Comparison of ENCODE assay signal across 32 mouse cellular contexts in genomic region chr15:85532063-85532462, GRCm38 (mm10). TPM values are rescaled to one million over a fixed set of nuclear protein-coding genes. Genes with fewer than 3 reads are reported as not detected.
DNase-seq lines count a peak whose midpoint lies in the region; ATAC-seq lines count a peak whose summit lies in the region.
"Had no signal": no experiment of that assay in that cellular context is flagged by ENCODE, and none has a peak within 500 bp of the region (broad histone marks: within the 10 kb centered on the region; RNA-seq: fewer than 3 reads in every experiment).

No protein-coding gene starts in this region.

- H3K36me3 ChIP-seq in midbrain, embryonic 10.5 days: peaks cover 36% of the 10 kb centered on the region
- no peaks in the 10 kb centered on the region; the same call in 1 of the 2 replicates for H3K36me3 ChIP-seq in midbrain, embryonic 11.5 days (ENCODE audit: control insufficient read depth, insufficient read depth, low read length)
- H3K36me3 ChIP-seq: G1E; heart, embryonic 10.5 days; hindbrain, embryonic 15.5 days; intestine, embryonic 15.5 days; limb, embryonic 10.5 days; liver, embryonic 15.5 days; neural tube, embryonic 15.5 days had no signal

- peaks cover 57% of the 10 kb centered on the region for H3K27me3 ChIP-seq in midbrain, embryonic 10.5 days (ENCODE audit: low read depth, poor library complexity, severe bottlenecking)
- no peaks in the 10 kb centered on the region for H3K27me3 ChIP-seq in midbrain, embryonic 11.5 days (ENCODE audit: control insufficient read depth, insufficient read depth, low read length)
- H3K27me3 ChIP-seq: hindbrain, embryonic 15.5 days; intestine, embryonic 15.5 days; liver, embryonic 15.5 days; neural tube, embryonic 15.5 days; Patski had no signal

- H3K4me3 ChIP-seq in midbrain, embryonic 10.5 days: no peak overlapping the region
- no peak overlapping the region for H3K4me3 ChIP-seq in midbrain, embryonic 11.5 days (ENCODE audit: low read depth, low read length)
- H3K4me3 ChIP-seq: heart, embryonic 10.5 days; hindbrain, embryonic 15.5 days; intestine, embryonic 15.5 days; limb, embryonic 10.5 days; liver, embryonic 15.5 days; neural tube, embryonic 15.5 days had no signal

- DNase-seq in cerebellum, postnatal 36 days: peak; percentile 13 to 32
- DNase-seq in cerebellum, adult 9-11 months: no peak
- DNase-seq in kidney, adult 9 months: peak; percentile 22
- no peak for DNase-seq in kidney, adult 8-10 months
- no peak for DNase-seq in midbrain, embryonic 10.5 days (ENCODE audit: low spot score)
- no peak for DNase-seq in midbrain, embryonic 11.5 days (ENCODE audit: low spot score, missing footprints)
- DNase-seq in lung, postnatal 36 days: peak; percentile 28
- DNase-seq: adrenal gland, adult 2 months; gastrocnemius, postnatal 36 days; heart, postnatal 4 days; liver; right cerebral cortex, adult 18-20 months; right cerebral cortex, postnatal 4 days; thymus, postnatal 36 days had no signal

- WGBS in midbrain, embryonic 10.5 days: 81% methylated on average over 3 of the region's 3 CpGs
- 90% methylated on average over 3 of the region's 3 CpGs for WGBS in midbrain, embryonic 11.5 days

- H3K4me1 ChIP-seq in midbrain, embryonic 10.5 days: peaks cover 11% of the 10 kb centered on the region
- no peaks in the 10 kb centered on the region for H3K4me1 ChIP-seq in midbrain, embryonic 11.5 days (ENCODE audit: control insufficient read depth, insufficient read depth, low read length)
- H3K4me1 ChIP-seq: hindbrain, embryonic 15.5 days; intestine, embryonic 15.5 days; liver, embryonic 15.5 days; neural tube, embryonic 15.5 days had no signal

- no peak overlapping the region for H3K9ac ChIP-seq in midbrain, embryonic 11.5 days (ENCODE audit: low read length)
- H3K9ac ChIP-seq: hindbrain, embryonic 15.5 days; intestine, embryonic 15.5 days; liver, embryonic 15.5 days; neural tube, embryonic 15.5 days had no signal

- H3K9me3 ChIP-seq in midbrain, embryonic 10.5 days (replicated peaks): no peaks in the 10 kb centered on the region
- H3K9me3 ChIP-seq in midbrain, embryonic 11.5 days (ENCODE audit: control insufficient read depth, low read length): no peaks in the 10 kb centered on the region
- H3K9me3 ChIP-seq: G1E; heart, embryonic 10.5 days; hindbrain, embryonic 15.5 days; intestine, embryonic 15.5 days; limb, embryonic 10.5 days; liver, embryonic 15.5 days; neural tube, embryonic 15.5 days had no signal

- H3K4me2 ChIP-seq in midbrain, embryonic 11.5 days: no peak overlapping the region
- H3K4me2 ChIP-seq: hindbrain, embryonic 15.5 days; intestine, embryonic 15.5 days; liver, embryonic 15.5 days; neural tube, embryonic 15.5 days had no signal

- H3K27ac ChIP-seq in midbrain, embryonic 10.5 days (replicated peaks): 0 out of 2 replicates have a peak overlapping the region, but pooled peaks have one; percentile 23
- no peak overlapping the region for H3K27ac ChIP-seq in midbrain, embryonic 11.5 days (ENCODE audit: low read depth, low read length)
- H3K27ac ChIP-seq: heart, embryonic 10.5 days; hindbrain, embryonic 15.5 days; intestine, embryonic 15.5 days; limb, embryonic 10.5 days; liver, embryonic 15.5 days; macrophage; neural tube, embryonic 15.5 days had no signal

- no peak for ATAC-seq in midbrain, embryonic 11.5 days (ENCODE audit: low FRiP score)
- no peak for ATAC-seq in monocyte, adult 5-6 weeks (replicated peaks; ENCODE audit: insufficient number of reproducible peaks, low FRiP score, low TSS enrichment, poor library complexity, severe bottlenecking)
- ATAC-seq: intestine, embryonic 15.5 days; Patski had no signal

RNA-seq across cellular contexts. Expression of gene 7530416G11Rik, which starts 29.0 kb away (rescaled TPM):
- polyA plus RNA-seq in midbrain, embryonic 10.5 days (2016; fragmentation: Nextera tagmentation; extraction: Ambion mirVana): not detected in 2 replicates
- not detected in 2 replicates for polyA plus RNA-seq in midbrain, embryonic 11.5 days (2014; fragmentation: Nextera tagmentation; extraction: Ambion mirVana)
- not detected in 3 replicates for total RNA-seq in monocyte, adult 5-6 weeks (2017)
- total RNA-seq: adrenal gland, adult 2 months; adrenal gland, postnatal 4 days; G1E; gastrocnemius, postnatal 36 days; heart, postnatal 4 days; layer of hippocampus, adult 18-20 months; layer of hippocampus, postnatal 25 days; midbrain, postnatal 0 days had no signal
- polyA plus RNA-seq: adrenal gland, adult 2 months; embryonic facial prominence, embryonic 11.5 days; forebrain, embryonic 11.5 days; G1E; heart, embryonic 10.5 days; heart, embryonic 16.5 days; hindbrain, embryonic 15.5 days; intestine, embryonic 15.5 days; limb, embryonic 10.5 days; liver, embryonic 15.5 days; macrophage; midbrain, postnatal 0 days; neural tube, embryonic 15.5 days; Patski; stomach, embryonic 14.5 days had no signal

RNA-seq across cellular contexts. Expression of gene Wnt7b, which starts 50.2 kb away (rescaled TPM):
- polyA plus RNA-seq in midbrain, embryonic 10.5 days (2016; fragmentation: Nextera tagmentation; extraction: Ambion mirVana): 54.8 and 56.5 TPM in 2 replicates
- 38.5 and 44.3 TPM in 2 replicates for polyA plus RNA-seq in midbrain, embryonic 11.5 days (2014; fragmentation: Nextera tagmentation; extraction: Ambion mirVana)
- total RNA-seq in monocyte, adult 5-6 weeks (2017): not detected in 3 replicates
- total RNA-seq: gastrocnemius, postnatal 36 days had no signal
- polyA plus RNA-seq: G1E, macrophage had no signal

Comparison
In these comparisons a context has a peak if more than half of its experiments do, and no peak if none do; other contexts are left out.
1. DNase-seq: peak in cerebellum, postnatal 36 days (2 of 2), kidney, adult 9 months (single experiment) and lung, postnatal 36 days (single experiment); none in cerebellum, adult 9-11 months (single experiment), kidney, adult 8-10 months (0 of 2), midbrain, embryonic 10.5 days (single experiment) and midbrain, embryonic 11.5 days (single experiment).